Mouse (Mus musculus): ENCODE results near the gene Fbxo33.

GRCm38 (mm10) chr12:59217331-59217730, 2.2 kb downstream of the Fbxo33 start:
- TF ChIP-seq CTCF (conservative IDR thresholded peaks at IDR 0.05 in 1 of 2, IDR thresholded peaks at IDR 0.05 in 1 of 2; ENCODE audit: low read depth in 2 of 2, low read length in 2 of 2) (no peak), EP300 (IDR thresholded peaks at IDR 0.05; ENCODE audit: low read length) (no peak), POLR2A (IDR thresholded peaks at IDR 0.05; ENCODE audit: low read depth, low read length) (no peak), SIN3A (IDR thresholded peaks at IDR 0.05; ENCODE audit: low read length) (no peak), USF1 (IDR thresholded peaks at IDR 0.05; ENCODE audit: low read depth, low read length) (no peak), POLR2AphosphoS2 (IDR thresholded peaks at IDR 0.05; ENCODE audit: low read depth, low read length) (no peak), NELFE (IDR thresholded peaks at IDR 0.05; ENCODE audit: low read depth, low read length) (no peak), NRF1 (IDR thresholded peaks at IDR 0.05; ENCODE audit: low read depth, low read length) (no peak), JUND (conservative IDR thresholded peaks at IDR 0.05; ENCODE audit: low read depth, low read length) (no peak), SMC3 (IDR thresholded peaks at IDR 0.05; ENCODE audit: low read depth, low read length) (no peak), E2F4 (IDR thresholded peaks at IDR 0.05; ENCODE audit: insufficient replicate concordance, low read depth, low read length) (no peak)
